Mouse (Mus musculus) hindbrain, embryonic 15.5 days (tissue): ENCODE measurements around the gene Zscan2. TPM values are rescaled to one million over a fixed set of nuclear protein-coding genes. Genes with fewer than 3 reads are reported as not detected.
A peak's percentile ranks its signal among the peaks of the same experiment; 100 is the strongest.
"Not testable (repeated sequence)": the region's sequence is repeated elsewhere in the genome, so short reads cannot be mapped to it uniquely, and the experiment has no call there.

Experiments used
- ATAC-seq: fragments of 200-750 bp; cut with Nextera tagmentation; 2 replicates; pipeline ENCODE4 v1.8.0; 2017; ENCODE audit warnings: low read depth, moderate number of reproducible peaks, moderate TSS enrichment; ENCODE audit not compliant: low FRiP score
- H3K27ac ChIP-seq: fragments of 300-500 bp; sonication (generic); replicated peaks from 2 replicates; pipeline ENCODE4 v1.5.1; 2015; ENCODE audit warnings: mild to moderate bottlenecking, inconsistent platforms
- H3K27me3 ChIP-seq: fragments of 300-500 bp; sonication (generic); 2 replicates; pipeline ENCODE4 v1.6.1; 2015; ENCODE audit warnings: control low read depth, inconsistent platforms
- H3K36me3 ChIP-seq: fragments of 300-500 bp; sonication (generic); 2 replicates; pipeline ENCODE4 v1.6.1; 2015; ENCODE audit warnings: control low read depth, inconsistent platforms
- H3K4me1 ChIP-seq: fragments of 300-500 bp; sonication (generic); replicated peaks from 2 replicates; pipeline ENCODE4 v1.6.1; 2015; ENCODE audit warnings: control low read depth, inconsistent platforms
- H3K4me2 ChIP-seq: fragments of 300-500 bp; sonication (generic); 2 replicates; pipeline ENCODE4 v1.6.1; 2015; ENCODE audit warnings: moderate library complexity, mild to moderate bottlenecking, inconsistent platforms
- H3K4me3 ChIP-seq: fragments of 300-500 bp; sonication (generic); 2 replicates; pipeline ENCODE4 v1.5.1; 2015; ENCODE audit warnings: mild to moderate bottlenecking, inconsistent platforms
- H3K9ac ChIP-seq: fragments of 300-500 bp; sonication (generic); 2 replicates; pipeline ENCODE4 v1.6.1; 2015; ENCODE audit warnings: inconsistent platforms
- H3K9me3 ChIP-seq: fragments of 300-500 bp; sonication (generic); 2 replicates; pipeline ENCODE4 v1.6.1; 2016; ENCODE audit warnings: control low read depth, inconsistent platforms
- WGBS: fragments of 180-500 bp; shearing (Covaris S2); methylation state at CpG from one replicate; pipeline ENCODE4 v1.1.7; 2015; 5-methylcytosine and 5-hydroxymethylcytosine counted together
- polyA plus RNA-seq: library from polyadenylated mRNA; unstranded; fragments of >200 nt; fragmentation: Nextera tagmentation; extraction: Ambion mirVana; gene quantifications from 2 replicates; pipeline ENCODE4 v1.2.1, GENCODE M21; 2015

Gene Zscan2
- 3.7 and 4.4 TPM in 2 replicates for polyA plus RNA-seq

GRCm38 (mm10) chr7:80860729-80861274 is at the start of gene Zscan2:
Gene Zscan2 (plus strand): TSS chr7:80860920.
- Histone ChIP-seq H3K4me3 (peak within 1 kb of the TSS; percentile 92), H3K36me3 (peaks cover 15% of the 10 kb centered on the region), H3K9ac (peak within 1 kb of the TSS; percentile 97), H3K9me3 (no peaks in the 10 kb centered on the region), H3K4me1 (peaks cover 46% of the 10 kb centered on the region), H3K27ac (peak within 1 kb of the TSS; percentile 96), H3K4me2 (peak within 1 kb of the TSS; percentile 69), H3K27me3 (no peaks in the 10 kb centered on the region)
- under 1% methylated on average over 40 of the region's 40 CpGs for WGBS
- peak; percentile 98 for ATAC-seq

DNA sequence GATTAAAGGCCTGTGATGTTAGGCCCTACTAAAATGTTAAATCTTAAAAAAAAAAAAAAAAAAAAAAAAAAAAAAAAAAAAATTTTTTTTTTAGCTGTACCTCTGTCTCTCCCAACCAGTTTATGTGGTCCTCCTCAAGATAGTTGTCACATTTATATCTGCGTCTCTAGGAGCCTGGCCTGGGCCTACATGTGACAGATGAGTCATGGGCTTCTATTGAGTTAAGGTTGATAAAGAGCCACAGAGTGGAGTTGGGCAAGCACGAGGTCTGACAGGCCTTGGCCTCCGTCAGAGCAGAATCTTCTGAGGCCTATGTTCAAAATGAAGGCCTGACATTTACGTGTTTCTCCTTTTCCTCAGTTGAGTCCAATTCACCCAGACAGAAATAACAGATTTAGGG is 47.3 kb upstream of the Zscan2 start:
- Histone ChIP-seq H3K4me3 (no peak overlapping the region), H3K9me3 (no peaks in the 10 kb centered on the region), H3K9ac (no peak overlapping the region), H3K27ac (no peak overlapping the region), H3K4me2 (no peak overlapping the region), H3K36me3 (no peaks in the 10 kb centered on the region), H3K27me3 (no peaks in the 10 kb centered on the region), H3K4me1 (no peaks in the 10 kb centered on the region)
- WGBS = 91% methylated on average over 4 of the region's 4 CpGs
- no peak for ATAC-seq

DNA sequence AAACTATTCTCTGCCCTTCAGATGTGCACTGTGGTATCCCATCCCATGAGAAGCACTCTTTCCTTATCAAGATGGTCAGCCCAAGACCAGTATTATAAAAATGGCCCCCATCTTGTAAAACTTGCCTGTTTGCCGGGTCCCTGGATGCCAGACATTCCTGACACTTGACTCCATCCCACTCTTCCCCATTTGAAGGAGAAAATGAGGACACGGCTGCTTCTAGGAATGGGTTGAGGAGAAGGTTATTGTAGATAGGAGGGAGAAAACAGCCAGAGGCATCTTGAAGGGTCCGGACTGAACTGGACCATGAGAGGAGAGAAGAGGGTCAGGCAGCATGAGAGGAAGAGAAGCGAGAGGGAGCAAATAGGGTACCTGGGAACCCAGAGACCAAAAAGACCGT is 44.1 kb upstream of the Zscan2 start:
- 75% methylated on average over 5 of the region's 5 CpGs for WGBS
- no peak for ATAC-seq
- Histone ChIP-seq H3K4me1 (no peaks in the 10 kb centered on the region), H3K36me3 (no peaks in the 10 kb centered on the region), H3K4me3 (no peak overlapping the region), H3K9me3 (no peaks in the 10 kb centered on the region), H3K27me3 (no peaks in the 10 kb centered on the region), H3K9ac (no peak overlapping the region), H3K4me2 (no peak overlapping the region), H3K27ac (no peak overlapping the region)

DNA sequence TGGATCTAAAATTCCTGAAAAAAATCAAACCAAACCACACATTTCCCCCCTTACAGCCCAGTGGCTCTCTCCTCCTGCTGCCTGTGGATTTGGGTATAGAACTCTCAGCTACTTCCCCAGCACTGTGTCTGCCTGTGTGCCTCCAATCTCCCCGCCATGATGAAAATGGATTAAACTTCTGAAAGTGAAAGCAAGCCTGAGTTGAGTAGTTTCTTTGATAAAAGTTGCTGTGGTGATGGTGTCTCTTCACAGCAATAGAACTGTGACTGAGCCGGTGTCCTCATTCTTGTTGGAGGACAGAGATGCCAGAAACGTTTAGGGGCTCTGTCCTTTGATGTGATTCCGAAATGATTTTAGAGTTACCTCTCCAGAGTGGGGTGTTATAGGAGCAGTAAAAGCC is 39.9 kb upstream of the Zscan2 start:
- Histone ChIP-seq H3K4me1 (no peaks in the 10 kb centered on the region), H3K4me2 (no peak overlapping the region)

GRCm38 (mm10) chr7:80823267-80823666 is 37.5 kb upstream of the Zscan2 start:
- no peak for ATAC-seq
- Histone ChIP-seq H3K36me3 (no peaks in the 10 kb centered on the region), H3K9me3 (no peaks in the 10 kb centered on the region), H3K4me3 (no peak overlapping the region), H3K27me3 (no peaks in the 10 kb centered on the region), H3K9ac (no peak overlapping the region), H3K4me2 (no peak overlapping the region), H3K4me1 (no peaks in the 10 kb centered on the region), H3K27ac (no peak overlapping the region)
- WGBS = 87% methylated on average over 4 of the region's 4 CpGs

More for the DNA sequence above, 39.9 kb upstream of the Zscan2 start:
- H3K36me3 ChIP-seq = no peaks in the 10 kb centered on the region
- 83% methylated on average over 4 of the region's 4 CpGs for WGBS
- H3K4me3 ChIP-seq = no peak overlapping the region
- H3K27me3 ChIP-seq = no peaks in the 10 kb centered on the region
- no peak overlapping the region for H3K9ac ChIP-seq
- H3K9me3 ChIP-seq = no peaks in the 10 kb centered on the region
- no peak overlapping the region for H3K27ac ChIP-seq
- ATAC-seq = no peak

GRCm38 (mm10) chr7:80823875-80824682 is 36.6 kb upstream of the Zscan2 start:
- H3K9ac ChIP-seq = no peak overlapping the region
- 82% methylated on average over 11 of the region's 11 CpGs for WGBS

DNA sequence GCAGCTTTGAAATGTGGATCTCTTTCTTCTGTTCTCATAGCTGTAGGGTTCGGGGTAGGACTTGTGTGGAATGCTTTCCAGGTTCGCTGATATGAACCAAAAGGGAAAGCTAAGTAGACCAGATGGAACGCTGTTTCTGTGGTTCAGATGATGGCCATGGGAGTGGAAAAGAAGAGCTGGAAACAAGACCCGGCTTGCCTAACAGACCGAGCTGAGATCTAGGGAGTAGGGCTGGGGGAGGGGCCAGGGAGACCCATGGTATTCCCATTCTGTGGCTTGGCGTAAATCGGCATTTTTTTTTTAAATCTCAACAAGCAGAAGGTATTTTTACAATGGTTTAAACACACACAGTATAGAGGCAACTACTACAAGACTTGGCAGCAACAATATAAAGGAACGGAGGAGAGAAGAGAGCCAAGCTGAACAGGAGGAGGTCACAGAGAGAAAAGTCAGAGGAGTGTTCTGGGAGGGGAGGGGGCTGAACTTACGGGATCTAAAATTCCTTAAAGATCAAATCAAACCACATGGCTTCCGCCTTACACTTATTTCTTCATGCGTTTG is 34.8 kb upstream of the Zscan2 start, which contains the start of gene Iqgap1:
Gene Iqgap1 (minus strand): TSS at position 132 of the 561 bp plus-strand sequence.
- Histone ChIP-seq H3K9me3 (no peaks in the 10 kb centered on the region), H3K4me2 (no peak within 1 kb of the TSS), H3K36me3 (no peaks in the 10 kb centered on the region), H3K9ac (no peak within 1 kb of the TSS), H3K4me3 (no peak within 1 kb of the TSS), H3K27me3 (no peaks in the 10 kb centered on the region), H3K4me1 (no peaks in the 10 kb centered on the region), H3K27ac (no peak within 1 kb of the TSS)
- ATAC-seq = no peak
- 78% methylated on average over 11 of the region's 11 CpGs for WGBS

More at GRCm38 (mm10) chr7:80823875-80824682, 36.6 kb upstream of the Zscan2 start:
- no peak for ATAC-seq
- Histone ChIP-seq H3K9me3 (no peaks in the 10 kb centered on the region), H3K4me2 (no peak overlapping the region), H3K36me3 (no peaks in the 10 kb centered on the region), H3K27me3 (no peaks in the 10 kb centered on the region), H3K4me1 (no peaks in the 10 kb centered on the region), H3K4me3 (no peak overlapping the region), H3K27ac (no peak overlapping the region)

DNA sequence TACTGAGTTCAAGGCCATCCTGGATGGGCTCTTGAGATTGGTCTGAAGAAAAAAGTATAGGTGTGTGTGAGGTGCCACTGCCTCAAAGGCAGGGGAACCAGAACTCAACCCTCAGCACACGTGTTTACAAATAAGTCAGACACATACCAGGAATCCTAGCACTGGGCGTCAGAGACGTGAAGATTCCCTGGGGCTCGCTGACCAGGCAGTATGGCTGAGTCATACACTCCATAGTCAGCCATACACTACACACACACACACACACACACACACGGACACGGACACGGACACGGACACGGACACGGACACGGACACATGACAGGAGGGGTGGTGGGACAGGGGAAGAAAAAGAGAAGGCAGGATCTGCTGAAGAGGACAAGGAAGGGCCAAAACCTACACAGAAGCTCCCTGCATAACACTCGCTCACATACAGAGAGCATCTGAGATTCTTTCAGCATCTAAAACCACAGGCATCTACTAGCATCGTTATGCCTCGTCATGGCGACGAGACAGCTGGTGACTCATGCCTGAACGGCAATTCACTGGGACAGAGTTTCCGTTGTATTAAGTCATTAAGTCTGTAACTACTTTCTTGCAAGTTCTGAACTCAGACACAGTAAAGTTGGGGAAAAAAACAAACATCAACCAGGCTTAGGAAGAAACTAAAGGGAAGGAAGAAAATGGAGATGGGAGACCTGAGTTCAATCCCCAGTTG is 32.4 kb upstream of the Zscan2 start:
- Histone ChIP-seq H3K36me3 (no peaks in the 10 kb centered on the region), H3K27ac (no peak overlapping the region), H3K9ac (no peak overlapping the region), H3K4me1 (peaks cover 3% of the 10 kb centered on the region), H3K4me2 (no peak overlapping the region), H3K27me3 (no peaks in the 10 kb centered on the region), H3K4me3 (no peak overlapping the region), H3K9me3 (no peaks in the 10 kb centered on the region)
- no peak for ATAC-seq
- WGBS = 71% methylated on average over 18 of the region's 18 CpGs

GRCm38 (mm10) chr7:80830193-80830803 is 30.4 kb upstream of the Zscan2 start:
- peaks cover 3% of the 10 kb centered on the region for H3K4me1 ChIP-seq
- H3K27me3 ChIP-seq = no peaks in the 10 kb centered on the region
- no peak overlapping the region for H3K4me3 ChIP-seq
- no peak overlapping the region for H3K9ac ChIP-seq
- H3K36me3 ChIP-seq = no peaks in the 10 kb centered on the region
- WGBS = 79% methylated on average over 15 of the region's 15 CpGs
- ATAC-seq = no peak
- H3K27ac ChIP-seq = no peak overlapping the region
- H3K9me3 ChIP-seq = no peaks in the 10 kb centered on the region
- H3K4me2 ChIP-seq = no peak overlapping the region

DNA sequence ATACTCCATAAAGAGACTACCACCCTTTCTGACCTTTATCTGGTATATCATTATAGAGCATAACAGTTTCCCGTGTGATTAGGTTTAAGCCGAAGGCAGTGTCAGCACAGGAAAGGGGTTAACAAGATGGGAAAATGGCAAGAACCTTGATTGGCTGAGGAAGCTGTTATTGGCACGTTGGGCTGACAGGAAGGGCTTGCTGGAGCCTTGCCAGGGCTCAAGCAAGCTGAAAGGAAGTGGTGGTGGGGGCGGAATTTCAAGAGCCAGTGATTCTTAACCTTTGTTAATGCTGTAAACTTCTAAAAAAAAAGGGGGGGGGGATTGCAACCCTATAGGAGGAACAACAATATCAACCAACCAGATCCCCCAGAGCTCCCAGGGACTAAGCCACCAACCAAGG is 28.5 kb upstream of the Zscan2 start:
- no peak overlapping the region for H3K4me3 ChIP-seq
- no peaks in the 10 kb centered on the region for H3K36me3 ChIP-seq
- H3K4me2 ChIP-seq = no peak overlapping the region
- H3K9me3 ChIP-seq = no peaks in the 10 kb centered on the region
- WGBS = 46% methylated on average over 4 of the region's 4 CpGs
- H3K4me1 ChIP-seq = peaks cover 3% of the 10 kb centered on the region
- no peaks in the 10 kb centered on the region for H3K27me3 ChIP-seq
- no peak overlapping the region for H3K27ac ChIP-seq
- no peak for ATAC-seq
- no peak overlapping the region for H3K9ac ChIP-seq

GRCm38 (mm10) chr7:80832996-80833650 is 27.6 kb upstream of the Zscan2 start:
- peak overlapping the region; percentile 42 for H3K4me2 ChIP-seq
- not testable (repeated sequence) for H3K4me3 ChIP-seq, H3K9ac ChIP-seq, H3K4me1 ChIP-seq, H3K36me3 ChIP-seq, H3K9me3 ChIP-seq, H3K27me3 ChIP-seq, H3K27ac ChIP-seq, ATAC-seq
- 15% methylated on average over 14 of the region's 14 CpGs for WGBS
